Mouse (Mus musculus) forebrain, embryonic 11.5 days (tissue): ENCODE data around the gene Hist2h4. TPM values are rescaled to one million over a fixed set of nuclear protein-coding genes. Genes with fewer than 3 reads are reported as not detected.
A peak's percentile ranks its signal among the peaks of the same experiment; 100 is the strongest.

Experiments used
- ATAC-seq: fragments of 200-750 bp; cut with Nextera tagmentation; replicated peaks from 2 replicates; pipeline ENCODE4 v1.8.0; 2017; ENCODE audit warnings: moderate TSS enrichment; ENCODE audit not compliant: low FRiP score
- DNase-seq: peaks from one replicate; pipeline ENCODE4 v3.0.0-alpha.2; 2017; ENCODE audit warnings: low spot score
- H3K27ac ChIP-seq: fragments of 300-500 bp; sonication (generic); 2 replicates; pipeline ENCODE4 v1.5.1; 2014; ENCODE audit warnings: low read depth, low read length
- H3K27me3 ChIP-seq: fragments of 300-500 bp; sonication (generic); 2 replicates; pipeline ENCODE4 v1.6.1; 2014; ENCODE audit warnings: mild to moderate bottlenecking, low read length, mixed read lengths; ENCODE audit not compliant: control insufficient read depth, insufficient read depth
- H3K36me3 ChIP-seq: fragments of 300-500 bp; sonication (generic); 2 replicates; pipeline ENCODE4 v1.6.1; 2014; ENCODE audit warnings: mild to moderate bottlenecking, low read length, moderate library complexity, mixed read lengths; ENCODE audit not compliant: control insufficient read depth, insufficient read depth
- H3K4me1 ChIP-seq: fragments of 300-500 bp; sonication (generic); replicated peaks from 2 replicates; pipeline ENCODE4 v1.6.1; 2014; ENCODE audit warnings: low read length, mixed read lengths; ENCODE audit not compliant: control insufficient read depth, insufficient read depth
- H3K4me2 ChIP-seq: fragments of 300-500 bp; sonication (generic); 2 replicates; pipeline ENCODE4 v1.6.1; 2014; ENCODE audit warnings: low read depth, mild to moderate bottlenecking, low read length, moderate library complexity, mixed read lengths; ENCODE audit not compliant: severe bottlenecking
- H3K4me3 ChIP-seq: fragments of 300-500 bp; sonication (generic); 2 replicates; pipeline ENCODE4 v1.5.1; 2014; ENCODE audit warnings: low read depth, low read length
- H3K9ac ChIP-seq: fragments of 300-500 bp; sonication (generic); 2 replicates; pipeline ENCODE4 v1.6.1; 2014; ENCODE audit warnings: low read length
- H3K9me3 ChIP-seq: fragments of 300-500 bp; sonication (generic); 2 replicates; pipeline ENCODE4 v1.6.1; 2016; ENCODE audit warnings: low read length, mixed read lengths; ENCODE audit not compliant: control insufficient read depth
- WGBS: fragments of 180-500 bp; shearing (Covaris S2); extraction: QIAGEN DNeasy Blood & Tissue Kit; methylation state at CpG from one replicate; pipeline ENCODE4 v1.1.7; 2014; 5-methylcytosine and 5-hydroxymethylcytosine counted together
- polyA plus RNA-seq: library from polyadenylated mRNA; unstranded; fragments of >200 nt; fragmentation: Nextera tagmentation; extraction: Ambion mirVana; gene quantifications from 2 replicates; pipeline ENCODE4 v1.2.1, GENCODE M21; 2014

The Hist2h4 gene
- polyA plus RNA-seq, 1 experiment from 2014 or later, result 6.8 TPM

DNA sequence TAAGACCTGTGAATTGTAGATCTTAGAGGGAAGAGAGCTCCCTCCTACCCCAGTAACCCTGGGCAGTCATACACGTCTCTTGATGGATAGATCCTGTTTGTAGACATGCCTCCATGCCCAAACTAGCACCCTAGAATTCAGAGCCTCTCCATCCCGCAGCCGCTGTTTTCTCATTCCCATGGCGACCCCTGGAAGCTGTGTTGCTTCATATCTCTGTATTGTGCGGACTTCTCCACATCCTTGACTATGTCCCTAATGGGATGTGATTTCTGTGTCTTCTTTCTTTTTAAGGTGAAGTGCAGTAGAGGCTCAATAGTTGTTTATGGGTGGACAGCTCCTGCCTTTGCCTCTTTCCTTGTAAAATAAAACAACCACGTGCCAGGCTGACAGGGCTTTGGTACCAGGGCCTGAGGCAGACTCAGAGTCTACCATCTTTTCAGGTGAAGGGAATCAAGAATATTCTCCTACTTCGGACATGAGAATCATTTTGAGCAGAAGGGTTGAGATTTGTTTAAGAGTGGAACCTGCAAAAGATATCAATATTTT is 1.4 kb upstream of the Hist2h4 start:
- Histone ChIP-seq H3K4me1 (peaks cover 12% of the 10 kb centered on the region; the same call in 1 of the 2 replicates), H3K27me3 (no peaks in the 10 kb centered on the region), H3K27ac (peak overlapping the region; percentile 95), H3K9ac (peak overlapping the region; percentile 73), H3K4me2 (peak overlapping the region; percentile 76), H3K9me3 (no peaks in the 10 kb centered on the region), H3K36me3 (no peaks in the 10 kb centered on the region), H3K4me3 (peak overlapping the region; percentile 58)
- ATAC-seq, result no peak
- 78% methylated on average over 7 of the region's 7 CpGs for WGBS
- DNase-seq, result no peak

DNA sequence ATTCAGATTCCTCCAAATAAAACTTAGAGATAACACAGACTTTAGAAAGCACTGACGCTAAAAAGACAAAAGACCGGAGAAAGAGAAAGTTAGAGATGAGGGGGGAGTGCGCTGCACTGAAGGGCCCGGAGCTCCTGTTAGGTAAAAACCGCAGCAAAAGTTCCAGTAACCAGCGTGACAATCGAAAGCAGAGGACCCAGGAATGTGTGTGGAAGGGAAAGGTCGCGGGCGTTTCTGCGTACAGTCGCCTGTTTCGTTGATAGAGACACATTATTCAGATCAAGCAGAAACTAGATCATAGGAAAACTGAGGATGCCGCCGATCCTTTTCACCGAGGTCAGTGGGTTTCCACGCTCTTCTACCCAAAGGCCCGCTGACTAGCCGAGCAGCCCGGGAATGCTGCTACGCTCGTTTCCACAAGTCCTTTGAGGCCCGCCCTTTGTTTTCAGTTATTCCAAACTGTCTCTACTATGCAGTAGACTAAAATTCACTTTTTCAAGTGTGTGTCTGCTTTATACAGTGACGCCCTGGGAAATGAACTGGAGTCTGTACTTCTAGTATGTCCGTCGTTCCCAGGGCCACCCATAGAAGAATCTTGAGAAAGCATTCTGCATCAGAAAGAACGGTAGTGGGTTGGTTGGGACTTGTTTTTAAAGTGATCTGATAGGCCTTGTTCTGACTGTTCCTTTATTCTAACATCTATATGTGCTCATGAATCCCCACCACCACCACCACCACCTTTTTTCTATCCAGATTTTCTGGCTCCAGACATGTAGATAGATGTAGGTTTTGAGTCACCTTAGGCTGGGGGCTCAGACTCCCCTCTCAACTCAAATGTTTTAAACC is 670 bp upstream of the Hist2h4 start:
- ATAC-seq (peak; percentile 10), DNase-seq (peak; percentile 67)
- 7% methylated on average over 27 of the region's 27 CpGs for WGBS
- Histone ChIP-seq H3K9ac (peak overlapping the region; percentile 73), H3K4me1 (peaks cover 12% of the 10 kb centered on the region; the same call in 1 of the 2 replicates), H3K36me3 (no peaks in the 10 kb centered on the region), H3K4me3 (peak overlapping the region; percentile 58), H3K4me2 (peak overlapping the region; percentile 76), H3K27me3 (no peaks in the 10 kb centered on the region), H3K27ac (peak overlapping the region; percentile 95), H3K9me3 (no peaks in the 10 kb centered on the region)

DNA sequence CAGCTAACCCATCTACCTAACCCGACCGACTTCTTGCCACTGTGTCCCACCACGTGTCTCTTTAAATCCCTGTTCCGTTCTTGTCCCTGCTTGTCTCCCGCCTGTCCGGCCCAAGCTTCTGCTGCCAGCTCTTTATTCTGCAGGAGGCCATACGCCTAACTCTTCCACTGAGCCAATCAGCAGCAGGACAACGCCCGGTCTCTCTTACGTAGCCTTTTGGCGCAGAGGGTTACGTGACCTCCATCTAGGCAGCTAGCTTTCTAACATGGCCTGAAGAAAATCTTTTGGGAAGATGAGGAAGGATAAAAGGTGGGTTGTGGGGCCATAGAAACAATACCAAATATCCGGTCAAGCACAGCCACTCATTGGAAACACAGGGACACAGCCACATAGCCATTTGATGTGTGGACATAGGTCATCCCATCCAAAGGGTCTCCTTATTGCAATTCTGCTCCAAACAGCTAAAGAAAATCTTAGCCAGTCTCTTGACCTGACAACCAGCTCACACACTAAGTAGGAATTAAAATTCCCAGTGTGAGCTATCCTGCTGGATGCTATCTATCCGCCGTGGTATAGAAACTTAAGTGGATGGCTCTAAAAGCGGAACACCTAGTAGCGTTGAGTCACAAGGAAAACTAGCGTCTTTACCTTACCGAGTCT is 765 bp downstream of the Hist2h4 start:
- H3K9ac ChIP-seq, result peak overlapping the region; percentile 73
- peak overlapping the region; percentile 95 for H3K27ac ChIP-seq
- no peaks in the 10 kb centered on the region for H3K27me3 ChIP-seq
- ATAC-seq (peak; percentile 85), DNase-seq (peak; percentile 86)
- H3K4me2 ChIP-seq, result peak overlapping the region; percentile 76
- 1% methylated on average over 19 of the region's 19 CpGs for WGBS
- peak overlapping the region; percentile 58 for H3K4me3 ChIP-seq
- no peaks in the 10 kb centered on the region for H3K9me3 ChIP-seq
- peaks cover 7% of the 10 kb centered on the region; the same call in 1 of the 2 replicates for H3K4me1 ChIP-seq
- no peaks in the 10 kb centered on the region for H3K36me3 ChIP-seq

DNA sequence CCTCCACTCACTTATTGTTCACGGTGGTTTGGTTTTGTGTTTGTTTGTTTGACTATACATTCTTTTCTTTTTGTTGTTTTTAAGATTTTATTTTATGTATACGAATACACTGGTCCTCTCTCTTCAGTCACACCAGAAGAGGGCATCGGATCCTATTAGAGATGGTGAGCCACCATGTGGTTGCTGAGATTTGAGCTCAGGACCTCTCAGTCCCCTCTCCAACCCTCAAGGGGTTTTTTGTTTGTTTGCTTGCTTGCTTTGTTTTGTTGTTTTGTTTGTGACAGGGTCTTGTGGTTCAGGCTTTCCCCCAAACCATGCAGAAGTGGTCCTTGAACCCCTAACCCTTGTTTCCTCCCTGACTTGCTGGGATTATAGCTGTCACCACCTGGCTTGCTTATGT is 1.5 kb downstream of the Hist2h4 start:
- 53% methylated on average over 3 of the region's 3 CpGs for whole genome bisulfite sequencing
- Histone ChIP-seq H3K27ac (peak overlapping the region; percentile 95), H3K36me3 (no peaks in the 10 kb centered on the region), H3K4me3 (peak overlapping the region; percentile 58), H3K9ac (peak overlapping the region; percentile 73), H3K4me1 (peaks cover 7% of the 10 kb centered on the region; the same call in 1 of the 2 replicates), H3K4me2 (peak overlapping the region; percentile 76), H3K9me3 (no peaks in the 10 kb centered on the region), H3K27me3 (no peaks in the 10 kb centered on the region)
- ATAC-seq (no peak), DNase-seq (no peak)

DNA sequence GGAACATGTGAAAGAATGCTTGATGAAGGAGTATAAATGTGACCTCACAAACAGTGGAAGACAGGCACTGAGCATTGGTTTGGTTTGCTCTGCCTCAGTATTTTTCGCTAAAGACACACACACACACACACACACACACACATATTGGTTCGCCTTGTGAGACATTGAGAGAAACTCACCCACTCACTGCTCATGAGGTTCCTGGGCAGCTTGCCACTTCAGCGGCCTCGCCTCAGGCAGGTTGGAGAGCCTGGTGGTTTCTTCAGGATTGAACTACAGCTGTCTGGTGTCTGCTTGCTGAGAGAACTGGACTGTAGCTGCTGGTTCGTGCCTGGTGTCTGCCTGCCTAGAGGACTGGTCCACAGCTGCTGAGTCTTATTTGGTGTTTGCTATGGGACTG is 2.9 kb downstream of the Hist2h4 start:
- no peaks in the 10 kb centered on the region for H3K36me3 ChIP-seq
- DNase-seq, result no peak
- H3K4me2 ChIP-seq, result no peak overlapping the region
- no peaks in the 10 kb centered on the region for H3K9me3 ChIP-seq
- no peak for ATAC-seq
- no peak overlapping the region for H3K4me3 ChIP-seq
- WGBS, result 93% methylated on average over 5 of the region's 5 CpGs
- H3K4me1 ChIP-seq, result peaks cover 7% of the 10 kb centered on the region; the same call in 1 of the 2 replicates
- H3K27ac ChIP-seq, result no peak overlapping the region
- no peaks in the 10 kb centered on the region for H3K27me3 ChIP-seq
- no peak overlapping the region for H3K9ac ChIP-seq

DNA sequence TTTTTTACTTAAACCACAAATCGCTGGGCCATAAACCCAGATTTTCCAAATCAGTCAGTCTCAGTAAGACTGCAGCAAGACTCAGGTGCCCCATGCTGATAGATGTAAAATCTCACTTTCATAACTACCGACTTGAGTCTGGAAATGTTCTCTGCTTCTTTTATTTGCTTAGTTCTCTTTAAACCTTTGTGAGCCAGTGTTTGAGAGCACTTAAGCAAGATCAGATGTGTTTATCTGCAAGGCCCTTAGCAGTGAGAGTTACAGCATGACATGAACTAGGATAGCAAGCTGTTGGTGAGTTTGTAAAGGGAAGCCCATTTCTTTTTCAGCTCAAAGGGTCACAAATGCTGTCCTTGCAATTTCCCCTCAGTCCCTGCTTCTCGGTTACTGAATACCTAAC is 5.9 kb downstream of the Hist2h4 start:
- Histone ChIP-seq H3K27me3 (no peaks in the 10 kb centered on the region), H3K4me2 (no peak overlapping the region), H3K9me3 (no peaks in the 10 kb centered on the region), H3K27ac (no peak overlapping the region), H3K9ac (no peak overlapping the region), H3K36me3 (no peaks in the 10 kb centered on the region), H3K4me3 (no peak overlapping the region), H3K4me1 (no peaks in the 10 kb centered on the region; the same call in 1 of the 2 replicates)
- ATAC-seq, result no peak
- 87% methylated on average over 3 of the region's 3 CpGs for WGBS
- DNase-seq, result no peak

DNA sequence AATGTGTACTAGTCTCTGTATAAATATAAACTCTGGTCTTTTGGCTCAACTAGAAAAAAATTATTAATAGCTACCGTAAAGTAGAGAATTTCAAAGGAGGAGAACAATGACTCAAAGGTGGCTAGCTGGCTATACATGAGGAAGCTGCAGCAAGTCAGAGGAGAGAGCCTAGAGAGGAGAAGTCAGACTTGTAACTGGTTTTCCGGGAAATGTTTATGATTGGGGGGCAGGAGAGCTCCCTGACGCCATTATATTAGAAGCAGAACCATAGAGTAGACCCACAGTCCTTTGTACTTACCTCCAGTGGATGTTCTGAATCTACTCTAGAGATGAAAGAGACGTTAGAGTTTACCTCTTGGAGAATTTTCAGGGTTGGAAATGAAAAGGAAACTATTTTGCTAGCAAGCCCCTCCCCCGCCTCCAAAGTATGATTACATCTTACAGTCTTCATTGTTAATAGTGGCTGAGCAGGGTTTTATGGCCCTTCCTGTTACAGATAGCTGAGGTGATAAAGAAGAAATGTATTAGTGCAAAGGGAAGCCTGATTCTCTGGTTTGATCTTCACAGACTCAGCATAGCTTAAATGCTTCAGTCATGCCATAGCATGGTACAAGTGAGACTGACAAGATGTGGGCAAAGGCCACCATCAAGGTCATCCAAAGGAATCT is 7.1 kb downstream of the Hist2h4 start:
- no peak overlapping the region for H3K27ac ChIP-seq
- DNase-seq, result no peak

DNA sequence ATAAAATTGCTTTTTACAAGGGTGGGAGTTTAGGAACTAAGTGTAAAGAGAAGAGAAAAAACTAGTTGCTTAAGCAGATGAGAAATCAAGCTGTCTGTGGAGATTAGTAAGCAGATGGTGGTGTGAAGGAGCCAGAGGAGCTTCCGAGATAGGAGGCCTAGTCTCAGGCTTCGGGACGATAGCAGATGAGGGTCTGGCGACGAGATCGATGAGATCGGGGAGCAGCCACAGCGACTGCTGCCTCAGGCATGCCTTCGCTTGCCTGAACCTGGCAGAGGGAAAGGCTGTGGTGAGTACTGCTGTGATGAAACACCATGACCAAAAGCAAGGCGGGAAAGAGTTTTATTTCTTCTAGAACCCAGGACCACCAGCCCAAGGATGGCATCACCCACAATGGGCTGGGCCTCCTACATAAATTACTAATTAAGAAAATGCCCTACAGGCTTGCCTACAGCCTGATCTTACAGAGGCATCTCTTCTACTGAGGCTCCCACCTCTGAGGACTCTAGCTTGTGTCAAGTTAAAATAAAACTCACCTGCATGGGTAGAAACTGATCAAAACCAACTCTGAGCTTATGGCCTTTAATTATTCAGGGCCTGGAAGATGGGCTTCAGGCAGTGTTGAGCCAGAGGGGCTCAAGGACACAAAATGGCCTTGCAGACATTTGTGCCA is 8.3 kb downstream of the Hist2h4 start:
- 64% methylated on average over 10 of the region's 10 CpGs for WGBS
- Histone ChIP-seq H3K27ac (no peak overlapping the region), H3K36me3 (no peaks in the 10 kb centered on the region), H3K4me1 (no peaks in the 10 kb centered on the region), H3K4me3 (no peak overlapping the region), H3K9ac (no peak overlapping the region), H3K4me2 (no peak overlapping the region), H3K27me3 (no peaks in the 10 kb centered on the region), H3K9me3 (no peaks in the 10 kb centered on the region)
- peak; percentile 60 for DNase-seq
- no peak for ATAC-seq

More for the DNA sequence above, 7.1 kb downstream of the Hist2h4 start:
- no peak overlapping the region for H3K4me3 ChIP-seq
- no peaks in the 10 kb centered on the region for H3K9me3 ChIP-seq
- ATAC-seq, result no peak
- 83% methylated on average over 5 of the region's 5 CpGs for WGBS
- no peaks in the 10 kb centered on the region for H3K4me1 ChIP-seq
- no peak overlapping the region for H3K4me2 ChIP-seq
- no peaks in the 10 kb centered on the region for H3K27me3 ChIP-seq
- H3K9ac ChIP-seq, result no peak overlapping the region
- H3K36me3 ChIP-seq, result no peaks in the 10 kb centered on the region
